Mouse (Mus musculus): Measurements from ENCODE around the gene Ifit3. TPM values are rescaled to one million over a fixed set of nuclear protein-coding genes. Genes with fewer than 3 reads are reported as not detected.
"Not testable (repeated sequence)": the region's sequence is repeated elsewhere in the genome, so short reads cannot be mapped to it uniquely, and the experiment has no call there.

Ifit3 gene
- polyA plus RNA-seq, 1 experiment from 2014 or later, result 1.2 TPM

DNA sequence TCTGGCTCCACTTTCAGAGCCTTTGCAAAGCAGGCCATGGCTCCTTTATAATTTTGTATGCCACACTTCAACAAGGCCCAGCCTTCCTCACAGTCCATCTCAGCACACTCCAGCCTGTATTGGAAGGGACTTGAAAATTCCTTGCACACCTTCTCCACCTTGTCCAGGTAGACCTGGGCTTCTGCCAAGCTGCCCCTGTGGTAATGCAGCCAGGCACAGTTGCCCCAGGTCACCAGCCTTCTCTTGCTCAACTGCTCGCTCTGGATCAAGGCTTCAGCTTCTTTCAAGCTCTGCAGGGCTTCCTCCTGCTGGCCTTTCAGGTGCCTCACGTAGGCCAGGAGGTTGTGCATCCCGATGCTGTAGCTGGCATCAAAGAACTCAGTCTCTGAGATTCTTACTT, 11.2 kb downstream of the Ifit3 start:
- not testable (repeated sequence) for H3K36me3 ChIP-seq; H3K9me3 ChIP-seq; H3K9ac ChIP-seq (replicated peaks); H3K4me2 ChIP-seq (replicated peaks); ATAC-seq (ENCODE audit: low FRiP score, low read depth); H3K4me1 ChIP-seq; H3K27ac ChIP-seq (replicated peaks); H3K4me3 ChIP-seq; H3K27me3 ChIP-seq
- 79% methylated on average over 3 of the region's 3 CpGs for WGBS

DNA sequence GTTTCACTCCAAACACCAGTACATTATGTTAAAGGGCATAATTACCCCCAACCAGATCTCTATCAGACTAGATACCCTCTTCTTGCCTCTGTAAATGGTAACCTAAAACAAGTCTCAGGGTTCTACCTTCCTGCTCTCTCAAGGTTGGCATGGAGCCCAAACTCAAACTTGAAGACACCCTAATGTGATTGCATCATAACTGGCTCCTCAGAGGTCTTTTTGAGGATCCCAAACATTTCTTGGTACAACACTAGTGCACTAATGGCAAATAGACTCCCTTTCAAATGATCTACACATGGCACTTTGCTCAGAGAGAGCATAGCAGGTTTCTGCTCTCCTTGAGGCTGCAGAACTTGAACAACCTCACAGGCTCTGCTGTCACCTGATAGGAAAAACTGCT, 13.5 kb downstream of the Ifit3 start:
- no peak overlapping the region for H3K4me3 ChIP-seq
- no peak overlapping the region for H3K27ac ChIP-seq (replicated peaks)
- H3K4me2 ChIP-seq (replicated peaks), result no peak overlapping the region
- H3K27me3 ChIP-seq, result no peaks in the 10 kb centered on the region
- H3K9ac ChIP-seq (replicated peaks), result no peak overlapping the region
- H3K4me1 ChIP-seq, result no peaks in the 10 kb centered on the region
- no peaks in the 10 kb centered on the region for H3K9me3 ChIP-seq
- H3K36me3 ChIP-seq, result no peaks in the 10 kb centered on the region
- no peak for ATAC-seq (ENCODE audit: low FRiP score, low read depth)

DNA sequence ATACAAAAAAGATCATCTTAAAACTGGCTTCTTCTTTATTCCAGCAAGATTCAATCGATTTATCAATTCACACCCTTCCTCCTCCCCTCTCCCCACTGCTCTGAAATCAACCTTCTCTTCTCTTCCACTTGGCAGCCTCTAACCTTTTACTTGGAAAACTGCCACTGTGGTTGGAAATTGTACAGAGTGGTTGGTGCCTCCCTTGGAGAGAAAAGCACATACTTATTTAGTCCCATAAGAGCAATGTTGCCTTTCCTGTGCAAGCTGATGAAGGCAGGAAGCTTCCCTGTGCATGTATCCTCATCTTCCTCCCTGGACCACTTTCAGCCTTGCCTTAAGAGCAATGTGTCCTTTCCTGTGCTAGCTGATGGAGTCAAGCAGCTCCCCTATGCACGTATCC, 15.0 kb downstream of the Ifit3 start:
- Histone ChIP-seq H3K27me3 (no peaks in the 10 kb centered on the region), H3K4me2 (replicated peaks) (no peak overlapping the region), H3K9ac (replicated peaks) (no peak overlapping the region), H3K36me3 (no peaks in the 10 kb centered on the region), H3K27ac (replicated peaks) (no peak overlapping the region), H3K4me1 (no peaks in the 10 kb centered on the region), H3K9me3 (no peaks in the 10 kb centered on the region), H3K4me3 (no peak overlapping the region)
- 85% methylated on average over 2 of the region's 2 CpGs for WGBS
- ATAC-seq (ENCODE audit: low FRiP score, low read depth), result no peak

- not testable (repeated sequence) for H3K36me3 ChIP-seq; ATAC-seq (ENCODE audit: low FRiP score, low read depth); H3K4me1 ChIP-seq; H3K27me3 ChIP-seq; H3K4me2 ChIP-seq (replicated peaks); H3K27ac ChIP-seq (replicated peaks); H3K9me3 ChIP-seq; H3K4me3 ChIP-seq; H3K9ac ChIP-seq (replicated peaks)
Observed at GRCm38 (mm10) chr19:34599250-34599649, 15.9 kb downstream of the Ifit3 start.

- WGBS, result 44% methylated on average over 1 of the region's 1 CpGs
- not testable (repeated sequence) for H3K27ac ChIP-seq (replicated peaks); H3K27me3 ChIP-seq; H3K4me2 ChIP-seq (replicated peaks); H3K36me3 ChIP-seq; H3K9me3 ChIP-seq; H3K4me1 ChIP-seq; ATAC-seq (ENCODE audit: low FRiP score, low read depth); H3K4me3 ChIP-seq; H3K9ac ChIP-seq (replicated peaks)
Observed at GRCm38 (mm10) chr19:34601888-34602287, 18.6 kb downstream of the Ifit3 start, which contains the start of gene Ifit1bl1. TSS of gene Ifit1bl1 (minus strand) at chr19:34601956.

DNA sequence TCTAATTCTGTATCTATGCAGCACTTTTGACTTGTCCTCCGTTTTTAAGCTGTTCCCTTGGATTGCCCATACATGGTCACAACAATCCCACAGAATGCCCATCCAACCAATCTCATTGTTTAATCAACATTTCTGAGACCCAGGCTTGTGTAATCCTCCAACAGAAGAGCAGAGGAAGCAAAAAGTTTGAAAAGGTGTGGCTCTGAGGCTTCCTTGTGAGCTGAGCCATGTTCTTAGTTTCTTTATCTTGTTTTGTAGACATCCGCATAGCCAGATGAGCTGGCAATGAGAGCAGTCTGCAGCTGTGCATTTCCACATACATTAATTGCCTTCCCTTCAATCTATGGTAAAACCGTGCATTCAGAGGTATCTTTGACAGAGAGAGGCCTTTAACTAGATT, 22.1 kb downstream of the Ifit3 start:
- no peaks in the 10 kb centered on the region for H3K4me1 ChIP-seq
- H3K36me3 ChIP-seq, result no peaks in the 10 kb centered on the region
- H3K4me2 ChIP-seq (replicated peaks), result no peak overlapping the region
- no peak overlapping the region for H3K9ac ChIP-seq (replicated peaks)
- ATAC-seq (ENCODE audit: low FRiP score, low read depth), result no peak
- H3K27ac ChIP-seq (replicated peaks), result no peak overlapping the region
- H3K27me3 ChIP-seq, result no peaks in the 10 kb centered on the region
- no peak overlapping the region for H3K4me3 ChIP-seq
- no peaks in the 10 kb centered on the region for H3K9me3 ChIP-seq
- WGBS, result 90% methylated on average over 3 of the region's 3 CpGs

- not testable (repeated sequence) for H3K9ac ChIP-seq (replicated peaks)
Observed at GRCm38 (mm10) chr19:34607237-34608051, 24.1 kb downstream of the Ifit3 start, which contains the start of gene Ifit3b. TSS of gene Ifit3b (plus strand) at chr19:34607970.

DNA sequence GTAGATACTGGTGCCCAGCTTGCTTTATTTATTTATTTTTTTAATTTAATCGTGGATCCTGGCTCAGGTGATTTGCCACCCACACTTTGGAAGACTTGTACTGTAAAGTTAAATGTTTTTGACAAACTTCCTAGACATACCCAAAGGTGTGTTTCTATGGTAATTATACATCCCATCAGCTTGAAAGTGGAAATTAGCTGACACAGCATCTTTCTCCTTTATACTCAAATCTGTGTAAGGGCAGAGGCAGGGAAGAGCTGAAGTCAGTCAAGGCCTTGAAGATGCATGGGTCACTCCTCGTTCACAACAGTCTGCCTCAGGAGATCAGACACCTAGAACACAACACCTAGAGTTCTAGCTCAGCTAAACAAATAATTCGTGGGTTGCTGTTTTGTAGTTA, 26.8 kb downstream of the Ifit3 start:
- H3K4me2 ChIP-seq (replicated peaks); H3K9ac ChIP-seq (replicated peaks); H3K36me3 ChIP-seq; H3K27ac ChIP-seq (replicated peaks); H3K4me3 ChIP-seq; H3K9me3 ChIP-seq; H3K4me1 ChIP-seq; H3K27me3 ChIP-seq; ATAC-seq (ENCODE audit: low FRiP score, low read depth): not testable (repeated sequence)
- 79% methylated on average over 3 of the region's 3 CpGs for WGBS

More at GRCm38 (mm10) chr19:34607237-34608051, 24.1 kb downstream of the Ifit3 start, which contains the start of gene Ifit3b:
- not testable (repeated sequence) for H3K27me3 ChIP-seq; H3K4me2 ChIP-seq (replicated peaks); H3K4me3 ChIP-seq; H3K27ac ChIP-seq (replicated peaks); ATAC-seq (ENCODE audit: low FRiP score, low read depth); H3K9me3 ChIP-seq; H3K36me3 ChIP-seq; H3K4me1 ChIP-seq
- WGBS, result 56% methylated on average over 4 of the region's 4 CpGs

DNA sequence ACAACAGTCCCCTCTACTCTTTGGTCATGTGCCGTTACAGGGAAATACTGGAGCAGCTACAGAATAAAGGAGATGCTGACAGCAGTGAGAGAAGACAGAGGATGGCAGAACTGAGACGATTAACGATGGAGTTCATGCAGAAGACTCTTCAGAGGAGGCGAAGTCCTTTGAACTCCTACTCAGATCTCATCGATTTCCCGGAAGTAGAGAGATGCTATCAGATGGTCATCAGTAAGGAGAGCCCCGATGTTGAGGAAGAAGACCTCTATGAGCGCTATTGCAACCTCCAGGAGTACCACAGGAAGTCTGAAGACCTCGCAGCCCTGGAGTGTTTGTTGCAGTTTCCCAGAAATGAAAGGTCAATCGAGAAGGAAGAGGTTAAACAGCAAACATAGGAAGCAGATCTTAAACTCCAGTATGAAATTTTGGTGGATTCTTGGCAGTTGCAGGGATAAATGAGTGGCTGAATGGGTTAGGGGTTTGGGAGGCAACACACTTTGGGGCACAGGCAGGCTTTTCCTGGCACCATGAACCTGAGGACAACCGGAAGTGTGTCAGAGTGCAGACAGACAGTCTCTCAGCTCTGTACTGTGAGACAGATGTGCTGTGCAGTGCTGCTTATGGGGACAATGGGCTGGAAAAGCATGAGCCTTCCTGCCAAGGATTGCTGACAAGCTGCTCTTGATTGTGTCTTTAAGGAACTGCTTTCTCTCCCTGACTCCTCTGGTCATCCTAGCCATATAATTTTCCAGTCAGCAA, 29.1 kb downstream of the Ifit3 start:
- not testable (repeated sequence) for H3K27ac ChIP-seq (replicated peaks); ATAC-seq (ENCODE audit: low FRiP score, low read depth); H3K4me3 ChIP-seq; H3K4me1 ChIP-seq; H3K27me3 ChIP-seq; H3K36me3 ChIP-seq; H3K9me3 ChIP-seq; H3K4me2 ChIP-seq (replicated peaks); H3K9ac ChIP-seq (replicated peaks)
- WGBS, result 89% methylated on average over 5 of the region's 11 CpGs

DNA sequence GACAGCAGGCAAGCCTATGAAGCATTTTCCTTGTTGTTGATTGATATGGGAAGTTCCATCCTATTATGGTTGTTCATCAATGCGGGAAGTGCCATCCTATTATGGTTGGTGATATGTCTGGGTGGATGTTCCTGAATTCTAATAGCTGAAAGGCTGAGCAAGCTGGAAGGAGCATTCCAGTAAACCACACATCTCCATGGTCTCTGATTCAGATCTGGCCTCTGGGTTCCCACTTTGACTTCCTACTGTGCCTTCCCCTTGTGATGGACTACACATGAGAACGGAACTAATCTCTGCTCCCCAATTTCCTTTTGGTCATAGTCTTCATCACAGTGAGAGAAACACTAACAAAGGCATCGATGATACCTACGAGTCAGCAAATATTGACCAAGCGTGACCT, 37.5 kb downstream of the Ifit3 start:
- no peak for ATAC-seq (ENCODE audit: low FRiP score, low read depth)

DNA sequence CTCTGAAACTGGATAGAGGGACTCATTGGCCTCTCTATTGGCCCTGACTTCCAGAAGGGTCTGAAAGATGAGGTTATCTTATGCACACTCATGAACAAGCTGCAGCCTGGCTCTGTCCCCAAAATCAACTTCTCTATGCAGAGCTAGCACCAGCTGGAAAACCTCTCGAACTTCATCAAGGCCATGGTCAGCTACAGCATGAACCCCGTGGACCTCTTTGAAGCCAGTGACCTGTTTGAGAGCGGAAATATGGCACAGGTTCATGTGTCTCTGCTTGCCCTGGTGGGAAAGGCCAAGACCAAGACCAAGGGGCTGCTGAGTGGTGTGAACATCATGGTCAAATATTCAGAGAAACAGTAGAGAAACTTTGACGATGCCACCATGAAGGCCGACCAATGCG, 40.5 kb downstream of the Ifit3 start:
- Histone ChIP-seq H3K36me3 (no peaks in the 10 kb centered on the region), H3K9me3 (no peaks in the 10 kb centered on the region), H3K4me1 (no peaks in the 10 kb centered on the region), H3K4me2 (replicated peaks) (no peak overlapping the region), H3K27me3 (no peaks in the 10 kb centered on the region), H3K4me3 (no peak overlapping the region), H3K9ac (replicated peaks) (no peak overlapping the region), H3K27ac (replicated peaks) (no peak overlapping the region)
- no peak for ATAC-seq (ENCODE audit: low FRiP score, low read depth)
- 89% methylated on average over 6 of the region's 6 CpGs for WGBS

More for the DNA sequence above, 37.5 kb downstream of the Ifit3 start:
- no peaks in the 10 kb centered on the region for H3K27me3 ChIP-seq
- H3K4me2 ChIP-seq (replicated peaks), result no peak overlapping the region
- H3K36me3 ChIP-seq, result no peaks in the 10 kb centered on the region
- no peak overlapping the region for H3K9ac ChIP-seq (replicated peaks)
- no peaks in the 10 kb centered on the region for H3K9me3 ChIP-seq
- H3K27ac ChIP-seq (replicated peaks), result no peak overlapping the region
- no peaks in the 10 kb centered on the region for H3K4me1 ChIP-seq
- H3K4me3 ChIP-seq, result no peak overlapping the region
- WGBS, result 93% methylated on average over 5 of the region's 5 CpGs

DNA sequence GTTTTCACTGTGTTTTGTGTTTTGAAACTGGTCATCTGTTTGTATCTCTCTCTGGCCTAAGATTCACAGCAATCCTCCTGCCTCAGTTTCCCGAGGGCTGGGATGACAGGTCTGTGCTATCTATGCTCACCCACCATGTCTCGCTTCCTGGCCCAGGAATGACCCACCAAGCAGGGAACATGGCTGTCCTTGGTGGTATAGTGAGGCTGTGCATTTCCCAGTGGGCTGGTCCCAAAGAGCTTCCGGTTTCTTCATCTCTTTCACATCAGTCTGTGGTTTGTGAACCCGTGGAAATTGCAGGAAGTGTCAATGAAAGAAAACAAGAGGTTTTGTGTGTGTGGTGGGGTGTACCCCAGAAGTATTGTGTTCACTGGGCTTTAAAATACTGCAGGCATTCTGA, 41.3 kb downstream of the Ifit3 start:
- no peak overlapping the region for H3K27ac ChIP-seq (replicated peaks)
- WGBS, result 84% methylated on average over 4 of the region's 4 CpGs

More for the DNA sequence above, 41.3 kb downstream of the Ifit3 start:
- Histone ChIP-seq H3K9me3 (no peaks in the 10 kb centered on the region), H3K27me3 (no peaks in the 10 kb centered on the region), H3K4me2 (replicated peaks) (no peak overlapping the region), H3K4me3 (no peak overlapping the region), H3K36me3 (no peaks in the 10 kb centered on the region), H3K9ac (replicated peaks) (no peak overlapping the region), H3K4me1 (no peaks in the 10 kb centered on the region)
- no peak for ATAC-seq (ENCODE audit: low FRiP score, low read depth)
